Mouse (Mus musculus) frontal cortex, postnatal 36 days (tissue): ENCODE results near the gene Adad1.

Source experiments
- DNase-seq, 2 experiments: peaks; one replicate each; pipeline ENCODE4 v3.0.0; 2022; ENCODE audit warnings: low spot score in 2 of 2

Adad1 gene

GRCm38 (mm10) chr3:37169283-37169682, 106.0 kb downstream of the Adad1 start:
- DNase-seq: no peak
